Mouse (Mus musculus) adipocyte (in vitro differentiated cells): ENCODE results near the gene Cbfa2t3.
"Not testable (repeated sequence)": the region's sequence is repeated elsewhere in the genome, so short reads cannot be mapped to it uniquely, and the experiment has no call there.

Source experiments
- DNase-seq: peaks from one replicate; pipeline ENCODE4 v3.0.0-alpha.2; 2016; ENCODE audit warnings: low spot score

Cbfa2t3 gene

GRCm38 (mm10) chr8:122638601-122639000, 60.3 kb downstream of the Cbfa2t3 start:
- DNase-seq: no peak

- no peak for DNase-seq
Measured at GRCm38 (mm10) chr8:122637230-122637629, 61.7 kb downstream of the Cbfa2t3 start.

- DNase-seq: no peak
Measured at GRCm38 (mm10) chr8:122636803-122637175, 62.1 kb downstream of the Cbfa2t3 start.

DNA sequence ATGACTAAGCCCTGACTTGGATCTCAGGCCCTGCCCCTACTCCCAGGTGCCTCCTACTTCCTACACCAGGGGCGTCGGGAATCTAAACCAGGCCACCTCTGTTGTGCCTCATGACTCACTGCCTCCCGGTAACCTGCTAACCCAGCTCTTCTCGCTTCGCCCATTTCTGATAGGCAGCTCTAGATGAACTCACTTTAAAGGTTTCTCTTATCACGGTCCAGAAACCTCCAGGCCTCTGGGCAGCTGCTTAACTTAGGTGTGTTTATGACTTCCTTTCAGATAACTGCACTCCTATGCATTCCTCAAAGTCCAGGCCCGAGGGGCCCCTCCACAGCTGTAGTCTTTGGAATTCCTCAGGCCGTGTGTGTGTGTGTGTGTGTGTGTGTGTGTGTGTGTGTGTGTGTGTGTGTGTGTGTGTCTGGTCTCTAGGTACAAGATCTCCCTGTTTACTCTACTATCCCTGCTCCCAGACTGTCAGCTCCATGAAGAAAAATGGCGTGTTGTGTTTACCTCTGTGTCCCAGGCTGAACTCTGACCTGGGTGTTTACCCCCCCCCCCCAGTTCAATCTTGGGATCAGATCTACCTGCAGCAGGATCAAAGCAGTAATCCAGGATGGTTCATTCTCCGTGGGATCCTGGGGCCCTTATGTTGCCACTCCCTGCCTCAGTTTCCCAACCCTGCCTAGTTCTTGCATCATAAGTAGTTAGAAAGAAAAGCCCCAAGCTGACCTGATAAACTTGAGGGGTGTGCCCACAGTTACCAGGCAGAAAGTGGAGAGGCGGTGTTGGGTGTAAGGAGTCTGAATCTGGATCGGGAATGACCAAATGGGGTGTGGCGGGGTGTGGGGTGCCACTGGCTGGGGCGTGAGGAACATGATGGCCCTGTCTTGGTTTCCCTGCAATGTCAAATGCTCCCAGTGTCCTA, 62.8 kb downstream of the Cbfa2t3 start:
- DNase-seq: no peak

- no peak for DNase-seq
Measured at GRCm38 (mm10) chr8:122633205-122633604, 65.7 kb downstream of the Cbfa2t3 start.

DNA sequence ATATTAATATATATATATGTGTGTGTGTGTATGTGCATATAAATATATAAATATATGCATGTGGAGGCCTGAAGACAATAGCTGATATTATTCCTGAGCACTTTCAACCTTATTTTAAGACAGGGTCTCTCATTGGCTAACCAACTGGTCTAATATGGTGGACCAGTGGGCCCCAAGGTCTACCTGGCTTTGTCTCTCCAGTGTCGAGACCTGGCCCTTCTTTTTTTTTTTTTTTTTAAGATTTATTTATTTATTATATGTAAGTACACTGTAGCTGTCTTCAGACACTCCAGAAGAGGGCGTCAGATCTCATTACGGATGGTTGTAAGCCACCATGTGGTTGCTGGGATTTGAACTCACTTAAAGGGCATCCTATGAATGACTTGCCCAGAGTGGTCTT, 66.8 kb downstream of the Cbfa2t3 start:
- DNase-seq: not testable (repeated sequence)

DNA sequence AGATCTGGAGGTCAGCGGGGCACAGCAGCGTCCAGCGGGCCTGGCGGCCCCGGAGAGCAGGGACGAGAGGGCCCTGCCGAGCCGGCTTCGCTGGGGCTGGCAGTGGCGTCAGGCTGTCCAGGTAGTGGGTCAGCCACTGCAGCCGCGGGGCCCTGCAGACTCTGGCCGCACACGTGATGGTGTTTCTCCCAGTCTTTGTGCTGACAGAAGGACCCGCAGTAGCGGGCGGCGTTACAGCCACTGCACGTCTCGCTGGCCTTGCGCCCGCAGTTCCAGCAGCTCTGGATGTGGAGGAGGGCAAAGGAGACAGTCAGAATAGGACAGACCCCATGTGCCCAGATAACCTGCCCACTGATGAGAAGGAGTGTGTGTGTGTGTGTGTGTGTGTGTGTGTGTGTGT, 68.2 kb downstream of the Cbfa2t3 start:
- no peak for DNase-seq

DNA sequence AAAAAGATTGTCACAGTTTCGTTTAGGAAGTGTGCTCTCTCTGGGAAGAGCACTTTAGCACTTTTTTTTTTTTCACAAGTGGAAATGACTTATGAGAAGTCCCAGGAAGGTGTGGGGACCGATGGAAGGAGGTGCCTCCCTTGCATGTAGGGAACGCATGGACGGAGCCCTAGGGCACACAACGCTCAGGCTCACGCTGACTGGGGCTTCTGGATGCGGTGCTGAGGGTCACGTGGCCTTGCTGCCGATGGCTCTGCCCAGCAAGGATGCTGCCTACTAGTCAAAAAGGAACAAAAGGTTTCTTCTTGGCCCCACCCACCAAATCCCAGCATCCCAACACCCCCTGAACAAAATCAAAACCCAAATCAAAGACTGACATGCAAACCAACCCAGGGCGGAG, 69.5 kb downstream of the Cbfa2t3 start:
- no peak for DNase-seq

GRCm38 (mm10) chr8:122626896-122627295, 72.0 kb downstream of the Cbfa2t3 start:
- no peak for DNase-seq

DNA sequence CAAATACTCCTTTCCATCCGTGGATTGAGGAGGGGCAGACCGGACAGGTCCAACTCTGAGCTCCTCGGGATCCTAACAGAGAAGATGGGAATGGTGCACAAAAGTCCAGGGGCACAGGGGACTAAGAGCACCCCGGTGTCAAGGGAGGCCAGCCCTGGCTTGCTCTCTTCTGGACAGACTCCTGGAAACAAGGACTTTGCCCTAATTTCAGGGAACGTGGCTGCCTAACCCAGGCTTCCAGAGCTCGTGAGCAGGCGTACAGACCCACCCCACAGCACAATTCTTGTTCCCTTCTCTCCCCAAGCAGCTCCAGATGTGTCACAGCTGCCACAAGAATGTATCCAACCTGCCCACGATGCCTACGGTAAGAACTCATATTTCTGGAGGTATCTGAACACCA, 73.1 kb downstream of the Cbfa2t3 start:
- DNase-seq: no peak

DNA sequence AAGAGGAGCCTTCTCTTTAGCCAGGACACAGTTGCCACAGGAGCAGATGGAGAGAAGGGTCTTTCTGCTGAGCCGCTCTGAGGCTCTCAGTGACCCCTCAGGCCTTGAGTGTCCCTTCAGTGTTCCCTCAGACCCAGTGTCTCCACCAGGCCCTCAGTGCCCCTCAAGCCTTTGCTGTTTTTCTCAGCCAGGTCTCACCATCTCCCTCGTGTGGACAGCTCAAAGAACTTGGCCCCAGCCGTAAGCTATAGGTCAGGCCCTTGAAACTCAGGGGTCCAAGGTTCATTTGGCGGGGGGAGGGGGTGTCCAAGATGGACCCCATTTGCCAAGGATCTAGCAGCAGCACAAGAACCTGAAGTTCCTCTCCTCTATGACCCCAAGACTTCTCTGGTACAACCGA, 74.3 kb downstream of the Cbfa2t3 start:
- DNase-seq: no peak

- no peak for DNase-seq
Measured at GRCm38 (mm10) chr8:122623844-122624642, 74.9 kb downstream of the Cbfa2t3 start.

DNA sequence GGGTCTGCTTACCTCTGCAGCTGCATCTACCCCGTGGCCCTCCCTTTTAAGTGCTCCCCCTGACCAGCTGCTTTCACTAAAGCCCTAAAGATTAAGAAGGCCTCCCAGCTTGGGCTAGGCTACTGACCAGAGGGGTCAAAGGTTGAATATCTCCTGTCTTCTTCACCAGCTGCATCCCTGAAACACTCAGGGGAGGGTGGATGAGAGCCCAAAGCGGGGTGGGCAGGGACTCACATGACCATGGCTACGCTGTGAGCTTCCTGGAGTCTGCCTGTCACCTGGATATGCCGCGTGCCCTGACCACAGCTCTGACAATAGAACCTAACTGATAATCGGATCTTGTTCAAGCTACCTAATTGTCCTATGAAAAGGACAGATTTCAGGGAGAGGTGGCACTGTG, 76.2 kb downstream of the Cbfa2t3 start, which contains the start of gene Pabpn1l:
Gene Pabpn1l, minus strand, starts transcription at position 13 of the 400 bp plus-strand sequence.
- DNase-seq: no peak

DNA sequence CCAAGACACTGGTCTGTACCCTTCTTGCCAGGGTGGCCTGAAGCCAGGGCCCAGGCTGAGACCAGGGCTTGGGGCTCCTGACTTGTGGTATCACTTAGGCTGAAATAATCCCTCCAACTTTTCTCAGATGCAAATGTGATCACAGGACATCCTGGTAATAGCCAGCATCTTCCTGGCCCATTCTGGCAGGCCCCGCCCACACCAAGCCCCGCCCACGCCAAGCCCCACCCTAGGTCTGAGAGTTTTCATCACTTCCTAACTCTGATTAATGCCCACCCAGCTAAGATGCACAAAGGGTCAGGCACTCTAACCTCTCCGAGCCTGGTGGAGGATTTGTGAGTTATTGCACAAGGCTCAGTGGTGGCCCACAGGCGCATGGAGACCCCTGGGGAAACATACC, 78.5 kb downstream of the Cbfa2t3 start:
- no peak for DNase-seq

GRCm38 (mm10) chr8:122618660-122619378, 80.1 kb downstream of the Cbfa2t3 start:
- no peak for DNase-seq

DNA sequence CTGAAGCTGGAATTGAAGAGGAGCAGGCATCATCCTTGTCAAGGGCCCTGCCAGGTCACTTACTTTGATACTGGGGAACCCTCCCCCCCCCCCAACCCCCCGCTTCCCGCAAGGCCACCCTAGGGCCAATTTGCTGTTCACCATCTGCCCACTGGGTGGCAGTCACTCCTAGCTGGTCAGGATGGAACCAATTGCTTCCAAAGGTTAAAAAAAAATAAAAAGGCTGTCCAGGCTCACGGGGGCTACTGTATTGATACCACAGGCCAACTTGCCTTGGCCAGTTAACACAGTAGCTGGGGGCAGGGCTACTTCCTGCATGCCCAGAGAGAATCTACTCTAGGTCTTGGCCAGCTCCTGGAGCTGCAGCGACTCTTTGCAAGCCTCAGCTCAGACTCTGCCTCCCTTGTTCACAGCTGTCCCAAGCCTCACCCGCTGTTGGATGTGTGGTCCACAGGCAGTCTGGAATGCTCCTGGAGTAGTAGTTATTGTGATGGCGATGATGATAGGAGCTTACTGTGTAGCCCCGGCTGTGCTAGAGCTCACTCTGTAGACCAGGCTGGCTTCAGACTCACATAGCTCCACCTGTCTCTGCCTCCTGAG, 80.9 kb downstream of the Cbfa2t3 start:
- DNase-seq: peak; percentile 68

DNA sequence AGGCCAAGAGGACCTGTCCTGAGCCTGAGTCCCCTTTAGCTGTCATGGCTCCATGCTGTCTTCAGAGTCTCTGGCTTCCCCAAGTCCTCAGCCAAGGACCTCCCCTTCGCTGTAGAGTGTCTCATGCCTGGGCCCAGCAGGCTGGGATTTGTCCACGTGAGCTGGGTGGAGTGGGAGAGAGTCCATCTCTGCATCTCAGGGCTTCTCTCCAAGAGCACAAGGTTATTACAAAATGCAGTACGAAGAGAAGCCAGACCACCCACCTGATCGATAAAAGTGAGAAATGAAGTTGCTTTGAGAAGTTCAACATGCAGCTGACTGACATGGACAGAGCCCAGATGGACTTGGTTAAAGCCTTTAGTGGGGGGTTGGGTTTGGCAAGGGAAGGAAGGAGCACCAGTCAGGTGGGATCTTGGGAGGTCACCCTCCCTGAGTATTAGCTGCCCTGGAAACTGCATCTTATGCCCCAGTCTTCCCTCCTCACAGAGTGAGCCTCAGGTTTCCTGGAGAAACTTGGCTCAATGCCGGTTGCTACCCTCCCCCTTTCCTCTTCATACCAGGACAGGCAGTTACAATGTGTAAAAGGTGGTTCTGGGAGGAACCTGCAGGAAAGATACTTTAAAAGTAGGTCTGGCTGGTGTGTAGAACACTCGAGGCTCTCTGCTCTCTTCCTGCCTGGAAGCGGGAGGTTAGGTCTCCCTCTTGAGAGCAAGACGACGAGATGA, 82.6 kb downstream of the Cbfa2t3 start:
- no peak for DNase-seq

DNA sequence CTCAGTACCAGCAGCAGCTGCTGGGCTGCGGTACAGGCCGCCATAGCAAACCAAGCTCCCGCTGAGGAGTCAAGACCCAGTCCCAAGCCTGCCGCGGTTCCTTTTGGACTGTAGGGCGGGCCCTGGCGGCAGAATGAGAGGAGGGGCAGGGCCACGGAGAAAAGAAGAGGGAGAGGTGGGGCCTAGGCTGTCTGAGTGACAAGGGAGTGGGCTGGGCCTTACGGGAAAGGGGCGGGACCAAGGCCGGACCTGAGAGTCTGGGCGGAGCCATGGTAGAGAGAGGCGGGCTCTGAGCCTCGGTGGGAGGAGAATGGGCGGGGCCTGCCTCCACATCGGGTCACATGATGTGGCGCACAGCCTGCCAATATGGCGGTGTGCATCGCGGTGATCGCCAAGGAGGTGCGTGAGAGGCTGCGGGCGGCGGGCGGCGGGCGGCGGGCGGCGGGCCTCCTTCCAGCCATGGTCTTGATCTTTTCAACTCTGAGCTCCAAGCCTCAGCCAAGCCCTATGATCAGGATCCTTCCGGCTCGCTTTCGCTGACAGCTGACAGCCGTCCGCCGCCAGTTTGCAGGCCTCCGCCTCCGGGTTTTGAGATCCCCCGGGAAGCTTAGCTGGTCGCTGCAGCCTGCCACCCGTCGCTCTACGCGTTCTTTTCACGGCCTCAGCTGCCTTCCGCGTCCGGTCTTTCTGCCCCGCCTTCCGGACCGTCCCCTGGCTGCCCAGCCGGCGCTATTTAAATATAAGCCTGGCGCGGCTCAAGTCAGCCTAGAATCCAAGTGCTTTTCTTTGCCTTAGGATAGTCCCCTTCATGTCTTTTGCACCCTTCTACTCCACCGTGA, 87.4 kb downstream of the Cbfa2t3 start, which contains the start of the genes Galns and Trappc2l:
Gene Galns, minus strand, starts transcription at position 169 of the 839 bp plus-strand sequence.
Gene Trappc2l, plus strand, starts transcription at position 346 of the 839 bp plus-strand sequence.
- peak; percentile 98 for DNase-seq

DNA sequence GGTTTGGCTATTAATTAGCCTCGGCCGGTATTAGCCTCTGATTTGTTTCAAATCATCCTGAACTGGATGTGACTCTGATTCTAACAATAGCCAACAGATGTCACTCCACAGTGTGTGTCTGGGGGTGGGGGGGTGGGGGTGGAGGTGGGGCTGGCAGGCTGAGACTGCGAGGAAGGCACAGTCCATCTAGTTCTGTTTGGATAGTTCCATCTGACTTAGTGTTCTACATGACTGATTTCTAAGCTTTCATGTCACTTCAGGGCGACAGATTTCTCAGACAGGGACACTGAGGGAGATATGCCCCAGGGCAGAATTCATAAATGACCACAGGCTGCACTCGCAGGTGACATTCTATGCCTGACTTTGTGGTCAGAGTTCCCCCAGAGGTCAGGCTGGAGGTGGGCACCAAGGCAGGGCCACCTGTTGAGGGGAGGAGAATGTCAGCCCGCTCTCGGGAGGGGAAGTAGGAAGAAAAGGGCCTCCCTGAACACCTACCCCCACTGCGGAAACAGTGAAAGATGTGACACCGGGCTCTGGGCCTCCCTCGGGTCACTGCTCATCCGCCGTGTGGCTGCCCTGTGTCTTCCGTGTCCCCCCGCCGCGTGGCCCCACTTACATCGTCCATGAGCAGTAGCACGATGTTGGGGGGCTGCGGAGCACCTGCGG, 88.2 kb downstream of the Cbfa2t3 start:
- no peak for DNase-seq

- DNase-seq: no peak
Measured at GRCm38 (mm10) chr8:122610209-122610608, 88.7 kb downstream of the Cbfa2t3 start.
